Mouse (Mus musculus) layer of hippocampus, adult 2 months (tissue): ENCODE data around the gene Atm. TPM values are rescaled to one million over a fixed set of nuclear protein-coding genes. Genes with fewer than 3 reads are reported as not detected.

Experiments
- DNase-seq, 2 experiments: peaks; one replicate each; pipeline ENCODE4 v3.0.0; 2022; ENCODE audit warnings: low spot score in 2 of 2
- H3K27ac ChIP-seq: fragments of 200-600 bp; 2 replicates; pipeline ENCODE4 v1.8.1; 2022
- H3K4me3 ChIP-seq: fragments of 200-600 bp; 2 replicates; pipeline ENCODE4 v1.8.1; 2022; ENCODE audit warnings: mild to moderate bottlenecking
- CTCF ChIP-seq: fragments of 200-600 bp; conservative IDR thresholded peaks from 2 replicates; pipeline ENCODE4 v1.8.1; 2022; ENCODE audit warnings: antibody characterized with exemption, mild to moderate bottlenecking, moderate library complexity
- long read RNA-seq, 2 experiments: library from polyadenylated mRNA; stranded (forward); transcript quantifications; one replicate each; pipeline ENCODE4 v2.0.0; 2021; ENCODE audit warnings: borderline mapping rate in 2 of 2
- total RNA-seq, 2 experiments: library from RNA; stranded (reverse); gene quantifications; 2 replicates each; pipeline ENCODE4 v1.2.3; 2021

The Atm gene
- 10 to 100 TPM; 18.9 to 20.5 TPM for total RNA-seq
- long read RNA-seq, experiment 1, partial matches to known transcripts, result 1 of 2 reads
- long read RNA-seq, experiment 1, other reads (novel, unspliced or antisense), result 1 of 2 reads
- long read RNA-seq, experiment 2, partial matches to known transcripts, result 3 of 5 reads
- long read RNA-seq, experiment 2, other reads (novel, unspliced or antisense), result 2 of 5 reads

DNA sequence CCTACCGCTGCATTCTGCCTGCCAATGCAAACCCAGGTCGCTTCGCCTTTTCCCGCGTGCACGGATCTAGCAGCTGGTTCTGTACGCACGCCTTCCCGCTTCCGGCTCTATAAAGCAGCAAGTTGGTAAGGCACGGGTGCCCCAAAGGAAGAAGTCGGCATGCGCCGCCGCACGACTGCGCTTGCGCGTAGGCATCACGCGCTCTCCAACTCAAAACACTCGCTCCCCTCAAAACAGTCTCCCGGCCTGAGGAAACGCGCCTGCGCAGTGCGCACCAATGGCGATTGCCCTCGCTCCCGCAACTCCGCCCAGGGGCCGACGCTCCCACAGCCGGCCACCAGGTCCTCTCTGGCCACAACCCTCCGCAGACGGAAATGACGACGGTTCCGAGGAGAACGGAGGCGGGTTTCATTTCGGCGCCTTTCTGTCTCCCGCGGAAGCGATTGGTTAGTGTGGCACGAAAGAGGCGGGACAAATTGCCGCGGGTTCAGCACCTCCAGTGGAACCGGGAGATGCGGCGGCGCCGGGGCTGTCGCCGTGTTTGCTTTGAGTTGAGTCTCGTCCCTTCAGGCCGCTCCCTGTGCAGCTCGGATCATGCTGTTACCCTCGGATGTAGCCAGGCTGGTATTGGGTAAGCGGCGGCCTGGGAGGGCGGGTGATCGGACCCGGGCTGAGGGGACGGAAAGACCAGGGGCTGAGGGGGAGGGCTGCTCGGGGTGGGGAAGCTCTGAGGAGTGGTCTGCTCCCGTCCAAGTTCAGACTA, at the start of gene Atm, which contains the start of gene Npat:
TSS of gene Atm (minus strand) at position 183 of the 763 bp plus-strand sequence.
TSS of gene Npat (plus strand) at position 490 of the 763 bp plus-strand sequence.
- TF ChIP-seq CTCF, result peak; percentile 69
- Histone ChIP-seq H3K4me3 (peak within 1 kb of the TSS; percentile 85), H3K27ac (peak within 1 kb of the TSS; percentile 89)
- DNase-seq, result peak; percentile 99 to 100

DNA sequence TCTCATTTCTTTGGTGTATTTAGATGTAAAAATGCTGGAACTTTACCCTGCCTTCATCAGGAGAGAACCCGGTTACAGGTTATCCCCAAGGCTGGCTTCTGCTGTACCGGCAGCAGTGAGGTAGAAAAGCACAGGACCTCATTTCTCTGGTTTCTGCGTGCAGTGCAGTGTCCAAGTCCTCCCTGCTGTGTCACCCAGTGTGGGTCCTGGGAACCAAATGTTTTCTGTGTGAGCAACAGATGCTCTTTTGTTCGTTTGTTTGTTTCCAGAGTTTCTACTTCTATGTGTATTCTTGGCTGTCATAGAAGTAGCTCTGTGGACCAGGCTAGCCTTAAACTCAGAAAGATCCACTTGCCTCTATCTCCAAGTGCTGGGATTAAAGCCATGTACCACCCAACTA, 45.3 kb upstream of the Atm start:
- DNase-seq, result no peak
- no peak for TF ChIP-seq CTCF
- H3K4me3 ChIP-seq, result no peak overlapping the region
- H3K27ac ChIP-seq, result peak overlapping the region; percentile 40

DNA sequence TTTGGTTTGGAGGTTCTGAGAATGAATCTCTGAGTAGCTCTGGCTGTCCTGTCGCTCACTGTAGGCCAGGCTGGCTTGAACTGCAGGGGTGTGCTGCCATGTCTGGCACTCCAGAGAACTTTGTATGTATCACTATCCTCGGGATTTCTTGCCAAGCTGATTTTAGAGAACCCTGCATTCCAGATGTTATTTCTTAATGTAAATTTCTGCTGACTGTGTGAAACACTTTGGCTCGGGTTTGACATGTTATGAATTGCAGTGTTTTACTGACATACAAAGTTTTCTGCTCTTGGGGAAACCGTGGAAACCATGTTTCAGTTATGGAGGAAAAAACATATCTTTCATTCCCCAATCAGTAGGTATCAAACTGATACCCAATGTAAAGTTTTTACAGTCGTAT, 39.2 kb upstream of the Atm start:
- Histone ChIP-seq H3K4me3 (no peak overlapping the region), H3K27ac (no peak overlapping the region)
- no peak for DNase-seq
- no peak for TF ChIP-seq CTCF

GRCm38 (mm10) chr9:53572516-53573307, 36.2 kb upstream of the Atm start:
- H3K27ac ChIP-seq, result no peak overlapping the region
- no peak for DNase-seq
- TF ChIP-seq CTCF, result no peak
- H3K4me3 ChIP-seq, result no peak overlapping the region

DNA sequence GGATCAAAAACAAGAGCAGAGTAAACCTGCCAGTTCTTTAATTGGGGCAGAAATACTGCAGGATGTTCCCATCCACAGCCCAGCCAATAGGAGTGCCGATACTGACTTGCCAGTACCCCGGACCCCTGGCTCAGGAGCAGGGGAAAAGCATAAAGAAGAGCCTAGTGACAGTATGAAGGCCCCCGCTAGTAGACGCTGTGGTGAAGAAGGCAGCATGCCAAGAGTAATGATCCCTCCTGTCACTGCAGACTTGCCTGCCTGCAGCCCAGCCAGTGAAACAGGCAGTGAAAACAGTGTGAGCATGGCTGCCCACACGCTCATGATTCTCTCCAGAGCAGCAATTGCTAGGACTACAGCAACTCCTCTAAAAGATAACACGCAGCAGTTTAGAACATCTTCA, 34.1 kb upstream of the Atm start:
- TF ChIP-seq CTCF, result peak; percentile 76
- peak overlapping the region; percentile 43 for H3K27ac ChIP-seq
- peak; percentile 38 to 57 for DNase-seq
- no peak overlapping the region for H3K4me3 ChIP-seq

DNA sequence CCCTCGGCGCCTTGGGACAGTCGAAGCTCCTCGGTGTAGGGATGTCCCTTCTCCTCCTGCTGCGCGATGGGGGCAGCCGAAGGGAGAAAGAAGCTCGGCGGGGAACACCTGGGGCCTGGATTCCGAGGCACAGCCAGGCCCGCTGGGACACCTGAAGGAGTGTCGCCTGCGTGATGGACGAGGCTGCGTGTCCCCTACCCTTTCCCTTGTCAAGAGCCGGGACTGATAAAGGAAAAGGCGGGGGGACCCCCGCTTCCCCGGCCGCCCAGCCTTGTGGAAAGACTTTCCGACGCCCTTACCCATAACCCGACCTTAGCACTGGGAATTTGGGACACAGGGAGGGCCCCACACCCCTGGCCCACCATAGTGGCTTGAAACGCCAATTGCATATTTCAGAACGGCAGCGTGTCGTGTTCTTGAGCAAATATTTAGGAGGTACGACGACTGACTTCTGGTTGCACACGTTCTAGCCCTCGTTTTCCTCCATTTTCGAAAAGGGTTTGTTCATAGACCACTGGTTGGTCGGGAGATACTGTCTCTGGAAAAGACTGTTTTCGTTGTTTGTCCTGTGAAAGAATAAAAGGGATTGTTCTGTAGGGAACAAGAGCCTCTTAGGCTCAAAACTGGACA, 911 bp upstream of the Atm start:
- peak; percentile 3 to 11 for DNase-seq
- Histone ChIP-seq H3K4me3 (peak overlapping the region; percentile 85), H3K27ac (peak overlapping the region; percentile 86)
- no peak for TF ChIP-seq CTCF

- DNase-seq, result no peak
- H3K4me3 ChIP-seq, result peak overlapping the region; percentile 79
- peak overlapping the region; percentile 89 for H3K27ac ChIP-seq
- TF ChIP-seq CTCF, result no peak
Observed at GRCm38 (mm10) chr9:53535416-53536320, 872 bp downstream of the Atm start.

DNA sequence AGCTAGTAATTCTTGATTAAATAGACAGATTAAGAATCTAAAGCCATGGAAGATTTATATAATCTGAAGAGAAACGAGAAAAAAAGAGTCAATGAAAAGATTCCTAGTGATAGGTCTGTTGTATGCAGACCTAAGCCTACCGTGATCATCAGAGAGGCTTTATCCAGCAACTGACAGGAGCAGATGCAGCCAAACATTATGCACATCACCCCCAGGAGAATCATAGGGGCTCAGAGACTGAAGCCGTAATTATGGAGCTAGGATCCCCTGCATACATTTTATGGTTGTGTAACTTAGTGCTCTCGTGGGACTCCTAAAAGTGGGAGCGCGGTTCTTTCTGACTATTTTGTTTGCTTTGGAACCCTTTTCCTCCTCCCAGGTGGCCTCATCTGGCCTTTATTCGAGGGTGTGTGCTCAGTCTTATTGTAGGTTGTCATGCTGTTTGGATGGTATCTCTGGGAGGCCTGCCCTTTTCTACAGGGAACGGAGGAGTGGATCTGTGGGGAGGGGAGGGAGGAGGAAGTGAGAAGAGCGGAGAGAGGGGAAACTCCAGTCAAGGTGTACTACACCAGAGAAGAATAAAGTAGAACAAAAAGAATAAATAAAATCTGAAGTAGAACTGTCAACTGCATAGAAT, 19.0 kb downstream of the Atm start:
- no peak for TF ChIP-seq CTCF
- Histone ChIP-seq H3K4me3 (no peak overlapping the region), H3K27ac (no peak overlapping the region)
- DNase-seq, result no peak

GRCm38 (mm10) chr9:53514091-53514490, 22.4 kb downstream of the Atm start:
- DNase-seq, result no peak
- Histone ChIP-seq H3K4me3 (no peak overlapping the region), H3K27ac (no peak overlapping the region)
- no peak for TF ChIP-seq CTCF

DNA sequence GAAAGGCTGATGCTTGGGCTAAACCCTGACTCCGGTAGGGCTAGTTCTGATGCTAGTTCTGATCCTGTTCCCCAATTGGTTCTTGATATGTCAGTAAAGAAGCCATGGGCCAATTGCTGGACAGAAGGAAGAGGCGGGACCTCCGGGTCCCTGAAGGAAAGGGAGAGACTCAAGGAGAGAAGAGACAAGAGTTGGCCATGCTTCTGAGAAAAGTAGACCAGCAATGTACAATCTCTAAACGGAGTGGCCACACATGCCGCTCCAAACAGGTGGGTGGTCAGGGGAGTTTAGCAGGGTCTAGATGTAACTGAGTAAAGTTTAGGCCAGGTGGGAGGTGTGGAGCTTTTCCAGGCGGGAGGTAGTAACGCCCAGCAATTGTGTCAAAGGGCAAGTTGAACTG, 28.5 kb downstream of the Atm start:
- TF ChIP-seq CTCF, result no peak
- no peak for DNase-seq
- Histone ChIP-seq H3K4me3 (no peak overlapping the region), H3K27ac (no peak overlapping the region)

DNA sequence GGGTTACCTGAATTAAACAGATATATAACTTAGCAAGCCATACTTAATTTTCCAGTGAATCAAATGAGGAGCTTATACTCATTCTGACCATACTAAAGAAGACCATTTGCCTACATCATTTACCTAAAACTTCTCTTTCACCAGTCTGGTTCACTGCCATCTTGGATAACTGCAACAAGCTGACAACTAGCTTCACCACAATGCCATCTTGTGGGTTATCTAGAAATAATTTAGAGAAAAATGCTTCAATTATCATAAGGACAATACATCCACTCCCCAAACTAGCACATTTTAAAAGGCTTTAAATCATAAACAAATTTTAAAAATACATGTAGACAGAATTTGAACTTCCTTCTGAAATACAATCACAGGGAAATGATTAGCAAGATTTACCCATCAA, 50.7 kb downstream of the Atm start:
- H3K27ac ChIP-seq, result no peak overlapping the region
- no peak for DNase-seq
- no peak overlapping the region for H3K4me3 ChIP-seq
- peak; percentile 54 for TF ChIP-seq CTCF
